Mouse (Mus musculus): ENCODE results near the gene Inhbc. TPM values are rescaled to one million over a fixed set of nuclear protein-coding genes. Genes with fewer than 3 reads are reported as not detected.
A peak's percentile ranks its signal among the peaks of the same experiment; 100 is the strongest.

The Inhbc gene
- total RNA-seq, 1 experiment from 2014 or later, result not detected

GRCm38 (mm10) chr10:127351719-127352118 is 18.5 kb downstream of the Inhbc start:
- no peak for DNase-seq

- DNase-seq, result no peak
Measured at GRCm38 (mm10) chr10:127351285-127351595, 19.0 kb downstream of the Inhbc start.

GRCm38 (mm10) chr10:127350594-127351284 is 19.5 kb downstream of the Inhbc start:
- DNase-seq, result peak; percentile 71

GRCm38 (mm10) chr10:127349810-127350209 is 20.4 kb downstream of the Inhbc start:
- no peak for DNase-seq

- no peak for DNase-seq
Measured at GRCm38 (mm10) chr10:127348957-127349356, 21.3 kb downstream of the Inhbc start.

GRCm38 (mm10) chr10:127346173-127346572 is 24.1 kb downstream of the Inhbc start:
- no peak for DNase-seq

GRCm38 (mm10) chr10:127343029-127343428 is 27.2 kb downstream of the Inhbc start:
- no peak for DNase-seq

GRCm38 (mm10) chr10:127341891-127342639 is 28.2 kb downstream of the Inhbc start, which contains the start of gene Gli1:
Gene Gli1, minus strand, starts transcription at chr10:127341974.
- peak; percentile 82 for DNase-seq

- no peak for DNase-seq
Measured at GRCm38 (mm10) chr10:127341360-127341690, 28.9 kb downstream of the Inhbc start.

- DNase-seq, result no peak
Measured at GRCm38 (mm10) chr10:127340577-127341359, 29.5 kb downstream of the Inhbc start.

GRCm38 (mm10) chr10:127339683-127340576 is 30.3 kb downstream of the Inhbc start:
- peak; percentile 61 for DNase-seq

GRCm38 (mm10) chr10:127338930-127339682 is 31.1 kb downstream of the Inhbc start:
- DNase-seq, result peak; percentile 73

- DNase-seq, result no peak
Measured at GRCm38 (mm10) chr10:127337536-127338099, 32.6 kb downstream of the Inhbc start.

- no peak for DNase-seq
Measured at GRCm38 (mm10) chr10:127336952-127337351, 33.3 kb downstream of the Inhbc start.

- DNase-seq, result no peak
Measured at GRCm38 (mm10) chr10:127335271-127335670, 35.0 kb downstream of the Inhbc start.

GRCm38 (mm10) chr10:127333152-127333551 is 37.1 kb downstream of the Inhbc start:
- no peak for DNase-seq

- DNase-seq, result no peak
Measured at GRCm38 (mm10) chr10:127332211-127332874, 37.9 kb downstream of the Inhbc start.

- no peak for DNase-seq
Measured at GRCm38 (mm10) chr10:127330212-127330611, 40.0 kb downstream of the Inhbc start.

- no peak for DNase-seq
Measured at GRCm38 (mm10) chr10:127327461-127328145, 42.6 kb downstream of the Inhbc start.

- DNase-seq, result peak; percentile 52
Measured at GRCm38 (mm10) chr10:127326828-127327227, 43.4 kb downstream of the Inhbc start.

All from adrenal gland, postnatal 25 days (tissue).